Mouse (Mus musculus) C2C12 (cell line): ENCODE data around the gene Prrx1. TPM values are rescaled to one million over a fixed set of nuclear protein-coding genes. Genes with fewer than 3 reads are reported as not detected.

ENCODE experiments used
- H3K27me3 ChIP-seq: one replicate; pipeline ENCODE4 v1.6.1; 2011; ENCODE audit not compliant: control insufficient read depth, insufficient read depth, insufficient read length
- H3K36me3 ChIP-seq: one replicate; pipeline ENCODE4 v1.6.1; 2011; ENCODE audit not compliant: control insufficient read depth, insufficient read depth
- H3K4me3 ChIP-seq: one replicate; pipeline ENCODE4 v1.5.1; 2011; ENCODE audit warnings: mild to moderate bottlenecking, control low read depth; ENCODE audit not compliant: poor library complexity, insufficient read depth, severe bottlenecking
- H3K79me2 ChIP-seq: one replicate; pipeline ENCODE4 v1.6.1; 2011; ENCODE audit not compliant: control insufficient read depth, insufficient read depth
- H3K79me3 ChIP-seq: one replicate; pipeline ENCODE4 v1.6.1; 2011; ENCODE audit warnings: low read depth, control low read depth
- H3ac ChIP-seq: one replicate; pipeline ENCODE3; 2011; ENCODE audit warnings: low read depth; ENCODE audit not compliant: control insufficient read depth, insufficient read length
- CEBPB ChIP-seq: IDR thresholded peaks from one replicate; pipeline ENCODE4 v1.6.1; 2011; ENCODE audit warnings: low read depth, mild to moderate bottlenecking, control low read depth, moderate library complexity
- CTCF ChIP-seq: IDR thresholded peaks from one replicate; pipeline ENCODE4 v1.5.1; 2011; ENCODE audit not compliant: control insufficient read depth, insufficient read depth, insufficient read length
- FOSL1 ChIP-seq: IDR thresholded peaks from one replicate; pipeline ENCODE4 v1.8.0; 2011; ENCODE audit warnings: mild to moderate bottlenecking, low read length; ENCODE audit not compliant: poor library complexity, insufficient read depth, severe bottlenecking
- MAX ChIP-seq: IDR thresholded peaks from one replicate; pipeline ENCODE4 v1.6.1; 2011; ENCODE audit warnings: mild to moderate bottlenecking, control low read depth
- MYOD1 ChIP-seq: IDR thresholded peaks from one replicate; pipeline ENCODE4 v1.6.1; 2011; ENCODE audit warnings: low read depth; ENCODE audit not compliant: control insufficient read depth, insufficient read length
- MYOG ChIP-seq: IDR thresholded peaks from one replicate; pipeline ENCODE4 v1.6.1; 2011; ENCODE audit not compliant: control insufficient read depth, insufficient read length; ENCODE audit errors: extremely low read depth
- USF1 ChIP-seq: IDR thresholded peaks from one replicate; pipeline ENCODE4 v1.6.1; 2011; ENCODE audit warnings: low read depth, mild to moderate bottlenecking, control low read depth, moderate library complexity
- polyA plus RNA-seq: library from polyadenylated mRNA; unstranded; fragments of >200 nt; fragmentation: generic; extraction: Trizol; gene quantifications from one replicate; pipeline ENCODE4 v1.2.1, GENCODE M21; 2012; ENCODE audit warnings: missing spikeins

The Prrx1 gene
- polyA plus RNA-seq, 1 experiment, result 5.1 TPM

- Histone ChIP-seq H3K36me3 (no peaks in the 10 kb centered on the region), H3K4me3 (no peak overlapping the region), H3K27me3 (no peaks in the 10 kb centered on the region), H3ac (no peak overlapping the region), H3K79me2 (no peaks in the 10 kb centered on the region), H3K79me3 (no peaks in the 10 kb centered on the region)
- TF ChIP-seq USF1, result no peak
- no peak for TF ChIP-seq CEBPB
- no peak for TF ChIP-seq MAX
- no peak for TF ChIP-seq MYOG
- no peak for TF ChIP-seq CTCF
- TF ChIP-seq FOSL1, result no peak
- TF ChIP-seq MYOD1, result no peak
Observed at GRCm38 (mm10) chr1:163238950-163239349, 74.6 kb downstream of the Prrx1 start.

- H3K79me2 ChIP-seq, result no peaks in the 10 kb centered on the region
- H3K4me3 ChIP-seq, result no peak overlapping the region
- no peaks in the 10 kb centered on the region for H3K27me3 ChIP-seq
- H3K36me3 ChIP-seq, result no peaks in the 10 kb centered on the region
- H3K79me3 ChIP-seq, result no peaks in the 10 kb centered on the region
- no peak overlapping the region for H3ac ChIP-seq
- TF ChIP-seq USF1 (no peak), MAX (no peak), FOSL1 (no peak), MYOD1 (no peak), CEBPB (no peak), MYOG (no peak), CTCF (no peak)
Observed at GRCm38 (mm10) chr1:163231230-163231629, 82.3 kb downstream of the Prrx1 start.

DNA sequence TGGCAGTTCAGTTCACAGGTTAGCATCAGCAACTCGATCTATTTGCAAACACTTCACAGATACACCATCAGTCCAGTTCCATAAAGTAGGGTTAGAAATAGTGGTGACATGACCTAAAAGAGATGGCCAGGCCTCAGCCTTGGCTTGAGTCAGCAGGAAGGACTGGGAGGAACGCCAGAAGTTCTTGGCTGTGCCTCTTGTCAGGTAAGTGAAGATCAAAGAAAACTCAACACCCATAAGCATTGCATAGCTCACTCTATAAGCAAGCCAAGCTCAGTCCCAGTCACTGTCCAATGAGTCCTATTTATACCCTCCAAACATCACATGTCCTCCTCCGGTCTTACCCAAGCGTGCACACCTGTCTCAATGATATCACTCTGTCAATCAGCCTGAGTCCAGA lies 87.2 kb downstream of the Prrx1 start:
- no peak for TF ChIP-seq CEBPB
- no peak for TF ChIP-seq MAX
- TF ChIP-seq MYOG, result no peak
- TF ChIP-seq MYOD1, result no peak
- no peak for TF ChIP-seq CTCF
- TF ChIP-seq USF1, result no peak
- no peak for TF ChIP-seq FOSL1
- no peak overlapping the region for H3K4me3 ChIP-seq
- H3K79me3 ChIP-seq, result no peaks in the 10 kb centered on the region
- no peaks in the 10 kb centered on the region for H3K27me3 ChIP-seq
- H3K79me2 ChIP-seq, result no peaks in the 10 kb centered on the region
- no peaks in the 10 kb centered on the region for H3K36me3 ChIP-seq
- H3ac ChIP-seq, result no peak overlapping the region

DNA sequence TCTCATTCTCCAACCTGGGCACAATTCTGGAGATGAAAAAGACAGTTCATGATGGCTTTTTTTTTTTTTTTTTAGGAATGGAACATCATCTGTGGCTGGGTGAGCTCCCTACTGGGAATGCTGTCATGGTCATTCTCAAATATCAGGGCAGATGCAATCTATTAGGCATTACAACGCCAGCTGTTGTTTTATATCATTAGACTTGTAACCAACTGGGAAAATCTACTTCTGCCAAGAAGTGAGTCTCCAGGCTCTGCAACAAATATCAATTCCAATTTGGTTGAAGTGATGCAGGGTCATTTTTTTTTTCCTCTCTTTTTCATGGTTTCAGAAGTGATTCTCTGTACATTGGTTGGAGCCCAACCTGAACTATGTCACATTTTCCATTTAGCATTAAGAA lies 91.7 kb downstream of the Prrx1 start:
- Histone ChIP-seq H3K4me3 (no peak overlapping the region), H3K79me2 (no peaks in the 10 kb centered on the region), H3K79me3 (no peaks in the 10 kb centered on the region), H3ac (no peak overlapping the region), H3K27me3 (no peaks in the 10 kb centered on the region), H3K36me3 (no peaks in the 10 kb centered on the region)
- TF ChIP-seq CTCF (no peak), CEBPB (no peak), FOSL1 (no peak), MAX (no peak), MYOD1 (peak; percentile 87)

DNA sequence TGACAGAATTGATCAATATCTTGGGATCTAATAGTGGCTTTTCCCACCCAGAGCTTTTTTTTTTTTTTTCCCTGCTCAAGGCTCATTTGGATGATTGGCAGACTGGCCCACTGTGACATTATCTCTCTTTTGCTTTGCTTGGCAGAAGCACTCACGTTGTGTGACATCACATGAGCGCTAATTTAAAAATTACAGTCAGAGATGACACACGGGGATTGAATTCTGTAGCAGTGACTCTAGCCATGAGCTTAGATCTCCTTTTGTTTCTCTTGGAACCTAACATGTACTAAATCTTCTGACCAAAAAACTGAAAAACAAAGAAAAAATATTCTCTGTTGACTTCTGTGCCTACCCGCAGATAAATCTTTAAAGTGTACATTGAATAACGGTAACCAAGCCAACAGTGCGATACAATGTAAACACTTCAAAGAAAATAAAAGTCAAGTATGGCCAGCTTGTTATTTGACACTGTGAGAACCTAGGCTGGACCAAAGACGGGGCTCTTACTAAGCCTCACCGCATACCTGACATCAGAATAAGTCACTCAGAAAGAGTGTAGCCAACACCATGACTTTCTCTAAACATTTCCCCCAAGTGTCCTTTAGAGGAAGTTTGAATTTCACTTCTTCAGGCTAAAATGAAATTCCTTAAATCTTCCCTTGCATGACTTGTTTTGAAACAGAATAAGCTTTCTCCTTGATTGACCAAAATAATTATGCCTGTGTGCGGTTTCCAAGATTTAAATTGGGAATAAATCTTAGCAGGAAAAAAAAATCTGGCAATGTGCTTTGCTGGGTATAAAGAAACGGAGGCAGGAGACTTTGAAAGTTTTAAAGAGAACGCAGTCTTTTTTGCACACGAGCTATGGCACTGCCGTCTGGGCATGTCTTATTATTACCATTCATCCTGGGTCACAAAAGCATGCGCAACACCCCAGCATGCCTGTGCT lies 104.3 kb downstream of the Prrx1 start:
- H3K79me2 ChIP-seq, result no peaks in the 10 kb centered on the region
- H3K79me3 ChIP-seq, result no peaks in the 10 kb centered on the region
- H3K27me3 ChIP-seq, result no peaks in the 10 kb centered on the region
- H3ac ChIP-seq, result no peak overlapping the region
- TF ChIP-seq USF1, result peak; percentile 13
- TF ChIP-seq MYOG, result no peak
- H3K36me3 ChIP-seq, result no peaks in the 10 kb centered on the region
- H3K4me3 ChIP-seq, result no peak overlapping the region

- no peaks in the 10 kb centered on the region for H3K79me3 ChIP-seq
- H3K79me2 ChIP-seq, result no peaks in the 10 kb centered on the region
- no peak overlapping the region for H3ac ChIP-seq
- H3K36me3 ChIP-seq, result no peaks in the 10 kb centered on the region
- H3K27me3 ChIP-seq, result no peaks in the 10 kb centered on the region
- no peak overlapping the region for H3K4me3 ChIP-seq
- TF ChIP-seq USF1, result no peak
- no peak for TF ChIP-seq MAX
Observed at GRCm38 (mm10) chr1:163198767-163199166, 114.7 kb downstream of the Prrx1 start.
